Mouse (Mus musculus): ENCODE data around the gene Slc37a3.

DNA sequence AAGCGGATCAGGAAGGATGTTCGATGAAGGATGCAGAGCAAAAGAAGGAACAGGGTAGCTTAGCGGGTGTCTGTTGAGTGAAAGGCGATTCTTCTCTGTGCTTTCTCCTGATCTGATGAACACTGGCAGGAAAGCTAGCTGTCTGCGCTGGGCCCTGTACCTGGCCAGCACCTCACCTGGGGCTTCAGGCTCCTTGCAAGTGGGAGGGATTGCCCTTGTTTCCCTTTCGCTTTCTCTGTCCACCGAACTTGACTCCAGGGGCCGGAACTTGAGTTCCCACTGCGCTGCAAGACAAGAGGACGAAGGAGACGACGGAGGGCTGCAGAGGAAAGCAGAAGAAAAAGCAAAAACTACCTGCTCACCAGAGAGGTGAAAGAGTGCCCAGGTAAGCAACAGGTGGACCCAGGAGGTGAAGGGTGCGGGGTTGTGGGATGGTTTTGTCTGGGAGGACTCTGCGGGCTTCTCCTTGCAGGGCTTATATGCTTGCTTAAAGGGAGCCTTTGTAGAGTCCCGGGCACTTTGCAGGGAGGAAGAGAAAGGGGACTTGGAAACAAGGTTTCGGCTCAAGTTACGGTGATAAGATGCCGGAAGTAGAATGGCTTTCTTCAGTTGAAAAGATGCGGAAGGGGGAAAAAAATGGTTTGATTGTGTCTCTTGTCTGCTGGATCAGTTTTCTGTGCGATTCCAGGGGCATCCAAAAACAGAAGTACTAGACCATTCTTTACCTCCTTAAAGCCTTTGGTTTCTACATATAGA, 3.8 kb upstream of the Slc37a3 start, which contains the start of gene Rab19:
- TF ChIP-seq EP300 (IDR thresholded peaks at IDR 0.05; ENCODE audit: insufficient read depth, low read depth, low read length), result no peak
- peak; percentile 27; the same call in 1 of the 2 replicates for TF ChIP-seq POLR2A (IDR thresholded peaks at IDR 0.05; ENCODE audit: insufficient read depth, low read depth, low read length)
- no peak for TF ChIP-seq CTCF (IDR thresholded peaks at IDR 0.05)

Measured in heart, adult 2 months (tissue).